Mouse (Mus musculus) heart, adult 8-10 months (tissue): ENCODE results near the gene Ear14. TPM values are rescaled to one million over a fixed set of nuclear protein-coding genes. Genes with fewer than 3 reads are reported as not detected.
A peak's percentile ranks its signal among the peaks of the same experiment; 100 is the strongest.
"Not testable (repeated sequence)": the region's sequence is repeated elsewhere in the genome, so short reads cannot be mapped to it uniquely, and the experiment has no call there.

Source experiments
- DNase-seq: peaks from one replicate; pipeline ENCODE4 v3.0.0; 2022; ENCODE audit warnings: low spot score
- total RNA-seq, 4 experiments: library from RNA; stranded (reverse); gene quantifications; 2 replicates each; pipeline ENCODE4 v1.2.4; 2022

Gene Ear14
- total RNA-seq = not detected

- no peak for DNase-seq
These were observed at the start of gene Ear14 for GRCm38 (mm10) chr14:51203115-51203514. TSS of gene Ear14 (plus strand) at chr14:51203391.

- no peak for DNase-seq
These were observed 47.0 kb upstream of the Ear14 start for GRCm38 (mm10) chr14:51156056-51156735.

- DNase-seq = no peak
These were observed 46.5 kb upstream of the Ear14 start for GRCm38 (mm10) chr14:51156736-51157068.

GRCm38 (mm10) chr14:51157072-51157471 lies 46.1 kb upstream of the Ear14 start:
- DNase-seq = no peak

- DNase-seq = not testable (repeated sequence)
These were observed 41.2 kb upstream of the Ear14 start, which contains the start of gene Rnase2b for GRCm38 (mm10) chr14:51161976-51162375. TSS of gene Rnase2b (plus strand) at chr14:51162260.

GRCm38 (mm10) chr14:51163323-51163722 lies 39.9 kb upstream of the Ear14 start:
- not testable (repeated sequence) for DNase-seq

GRCm38 (mm10) chr14:51165435-51165834 lies 37.8 kb upstream of the Ear14 start:
- no peak for DNase-seq

- DNase-seq = no peak
These were observed 37.1 kb upstream of the Ear14 start for GRCm38 (mm10) chr14:51166068-51166467.

GRCm38 (mm10) chr14:51172095-51172865 lies 30.9 kb upstream of the Ear14 start:
- not testable (repeated sequence) for DNase-seq

- not testable (repeated sequence) for DNase-seq
These were observed 30.2 kb upstream of the Ear14 start for GRCm38 (mm10) chr14:51172947-51173346.

GRCm38 (mm10) chr14:51173843-51174242 lies 29.3 kb upstream of the Ear14 start:
- DNase-seq = no peak

GRCm38 (mm10) chr14:51181051-51181450 lies 22.1 kb upstream of the Ear14 start:
- DNase-seq = not testable (repeated sequence)

- peak; percentile 78 for DNase-seq
These were observed 7.5 kb upstream of the Ear14 start for GRCm38 (mm10) chr14:51195681-51196080.

- no peak for DNase-seq
These were observed 3.8 kb upstream of the Ear14 start, which contains the start of gene Ang2 for GRCm38 (mm10) chr14:51199098-51200023. TSS of gene Ang2 (minus strand) at chr14:51199148.

- no peak for DNase-seq
These were observed 3.1 kb upstream of the Ear14 start for GRCm38 (mm10) chr14:51200054-51200453.

- DNase-seq = no peak
These were observed 2.7 kb upstream of the Ear14 start for GRCm38 (mm10) chr14:51200466-51200865.

- not testable (repeated sequence) for DNase-seq
These were observed 16.9 kb downstream of the Ear14 start for GRCm38 (mm10) chr14:51220075-51220474.

GRCm38 (mm10) chr14:51229657-51230056 lies 26.5 kb downstream of the Ear14 start:
- not testable (repeated sequence) for DNase-seq

- not testable (repeated sequence) for DNase-seq
These were observed 34.3 kb downstream of the Ear14 start for GRCm38 (mm10) chr14:51237488-51237887.

GRCm38 (mm10) chr14:51240899-51241298 lies 37.7 kb downstream of the Ear14 start:
- peak; percentile 71 for DNase-seq

GRCm38 (mm10) chr14:51247736-51248135 lies 44.5 kb downstream of the Ear14 start:
- no peak for DNase-seq

GRCm38 (mm10) chr14:51250348-51250747 lies 47.2 kb downstream of the Ear14 start:
- DNase-seq = no peak
